9 mouse cellular contexts compared by ENCODE assay signal in the genomic region with DNA sequence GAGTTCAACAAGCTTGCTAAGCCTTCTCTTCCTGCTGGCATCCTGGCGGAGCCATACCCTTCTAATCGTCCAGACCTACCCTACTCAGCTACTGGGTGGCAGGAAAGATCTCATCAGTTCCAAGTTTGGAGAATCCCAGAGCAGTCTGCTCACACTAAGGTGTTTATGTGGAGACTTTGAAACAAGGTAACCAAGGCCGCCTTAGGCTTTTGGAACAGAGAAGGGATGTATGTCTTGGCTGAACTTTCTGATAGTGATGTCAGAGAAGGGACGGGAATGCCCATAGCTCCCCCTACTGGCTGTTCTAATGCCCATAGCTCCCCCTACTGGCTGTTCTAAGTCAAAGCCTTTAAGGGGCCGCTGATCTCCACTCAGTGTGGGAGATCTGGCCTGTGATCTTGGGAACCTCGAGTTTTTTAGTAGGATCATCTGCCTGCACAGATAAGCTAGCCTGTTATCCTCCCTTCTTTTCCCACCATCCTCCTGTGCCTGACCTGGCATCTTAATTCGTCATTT. TPM values are rescaled to one million over a fixed set of nuclear protein-coding genes. Genes with fewer than 3 reads are reported as not detected.
DNase-seq lines count a peak whose midpoint lies in the region; ATAC-seq and TF ChIP-seq lines count a peak whose summit lies in the region.
"Had no signal": no experiment of that assay in that cellular context is flagged by ENCODE, and none has a peak within 500 bp of the region (broad histone marks: within the 10 kb centered on the region; RNA-seq: fewer than 3 reads in every experiment).

No protein-coding gene starts in this region.

- H3K9me3 ChIP-seq in kidney, postnatal 0 days (replicated peaks; ENCODE audit: low read length), result no peaks in the 10 kb centered on the region

- H3K4me2 ChIP-seq in kidney, postnatal 0 days (ENCODE audit: low read length), result no peak overlapping the region
- H3K4me2 ChIP-seq: liver, embryonic 15.5 days had no signal

- H3K36me3 ChIP-seq in kidney, postnatal 0 days (ENCODE audit: insufficient read depth, low read length), result no peaks in the 10 kb centered on the region
- H3K36me3 ChIP-seq: liver, embryonic 15.5 days had no signal

- H3K27ac ChIP-seq in kidney, postnatal 0 days, result no peak overlapping the region
- H3K27ac ChIP-seq: liver, embryonic 15.5 days had no signal

- no peaks in the 10 kb centered on the region for H3K4me1 ChIP-seq in kidney, postnatal 0 days (replicated peaks; ENCODE audit: insufficient read depth, low read length)

- no peak overlapping the region for H3K9ac ChIP-seq in kidney, postnatal 0 days (ENCODE audit: low read depth, low read length)
- H3K9ac ChIP-seq: liver, embryonic 15.5 days had no signal

- no peak for DNase-seq in frontal cortex, postnatal 10 days (ENCODE audit: low spot score in 2 of 2)
- DNase-seq in urinary bladder, postnatal 14 days (ENCODE audit: low spot score), result peak; percentile 60
- no peak for DNase-seq in urinary bladder, postnatal 10 days (ENCODE audit: low spot score)
- peak; percentile 72 for DNase-seq in embryo, embryonic 11 days
- peak; percentile 81 for DNase-seq in kidney, postnatal 0 days (ENCODE audit: low spot score)
- peak; percentile 63 for DNase-seq in lung, postnatal 25 days (ENCODE audit: low spot score)
- DNase-seq in yolk sac, embryonic 10.5 days (ENCODE audit: low spot score), result peak; percentile 29

- peak; percentile 31; the same call in 1 of the 2 replicates for ATAC-seq in frontal cortex, adult (ENCODE audit: low TSS enrichment)
- no peak for ATAC-seq in kidney, postnatal 0 days (replicated peaks; ENCODE audit: low FRiP score, low read depth)

- H3K27me3 ChIP-seq in kidney, postnatal 0 days (ENCODE audit: insufficient read depth, low read length), result no peaks in the 10 kb centered on the region

- 31% methylated on average over 7 of the region's 7 CpGs for WGBS in kidney, postnatal 0 days

- TF ChIP-seq CTCF in kidney, postnatal 0 days (IDR thresholded peaks at IDR 0.05; ENCODE audit: low read depth), result peak; percentile 100

- no peak overlapping the region for H3K4me3 ChIP-seq in kidney, postnatal 0 days (replicated peaks; ENCODE audit: low read depth, low read length)
- H3K4me3 ChIP-seq: liver, embryonic 15.5 days had no signal

RNA-seq across cellular contexts. Expression of a gene that starts 22.4 kb away (rescaled TPM):
- polyA plus RNA-seq in kidney, postnatal 0 days (2015; fragmentation: Nextera tagmentation; extraction: Ambion mirVana), result 11.3 and 12.3 TPM in 2 replicates

RNA-seq across cellular contexts. Expression of a gene that starts 39.4 kb away (rescaled TPM):
- 63.3 and 66.5 TPM in 2 replicates for polyA plus RNA-seq in kidney, postnatal 0 days (2015; fragmentation: Nextera tagmentation; extraction: Ambion mirVana)

RNA-seq across cellular contexts. Expression of a gene that starts 54.4 kb away (rescaled TPM):
- polyA plus RNA-seq in kidney, postnatal 0 days (2015; fragmentation: Nextera tagmentation; extraction: Ambion mirVana), result 0.04 and 0.09 TPM in 2 replicates

RNA-seq across cellular contexts. Expression of a gene that starts 54.4 kb away (rescaled TPM):
- polyA plus RNA-seq in kidney, postnatal 0 days (2015; fragmentation: Nextera tagmentation; extraction: Ambion mirVana), result 139 and 150 TPM in 2 replicates

Comparison
In these comparisons a context has a peak if more than half of its experiments do, and no peak if none do; other contexts are left out.
1. DNase-seq: peak in urinary bladder, postnatal 14 days (single experiment), embryo, embryonic 11 days (single experiment), kidney, postnatal 0 days (single experiment), lung, postnatal 25 days (single experiment) and yolk sac, embryonic 10.5 days (single experiment); none in frontal cortex, postnatal 10 days (0 of 2) and urinary bladder, postnatal 10 days (single experiment).